Mouse (Mus musculus) olfactory bulb, adult 2 months (tissue): Measurements from ENCODE around the gene Naa60.

Experiments
- CTCF ChIP-seq: fragments of 200-500 bp; IDR thresholded peaks from 2 replicates; pipeline ENCODE4 v1.5.1; 2012; ENCODE audit warnings: low read depth, mild to moderate bottlenecking, low read length, moderate library complexity; ENCODE audit not compliant: insufficient read depth
- POLR2A ChIP-seq: fragments of 200-500 bp; IDR thresholded peaks from 2 replicates; pipeline ENCODE4 v1.6.1; 2012; ENCODE audit warnings: mild to moderate bottlenecking, low read depth, low read length, moderate library complexity; ENCODE audit not compliant: insufficient read depth

DNA sequence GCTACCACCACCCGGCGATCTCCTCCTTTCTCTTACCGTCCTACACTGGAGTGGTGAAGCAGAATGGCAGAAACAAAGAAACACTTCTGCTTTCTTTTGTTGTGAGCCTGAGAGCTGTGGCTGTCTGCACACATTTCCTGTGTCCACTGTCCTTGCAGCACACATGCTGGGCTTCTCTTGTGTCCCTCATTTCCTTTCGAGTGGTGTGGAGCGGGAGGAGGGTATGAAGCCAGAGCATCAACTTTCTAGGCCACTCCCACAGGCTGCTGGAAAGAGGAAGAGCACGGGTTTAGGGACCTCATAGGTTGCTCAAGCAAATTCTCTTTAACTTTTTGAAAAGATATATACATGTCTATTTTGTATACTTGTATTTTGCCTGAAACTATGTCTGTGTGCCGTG lies 57.0 kb downstream of the Naa60 start:
- TF ChIP-seq CTCF (no peak), POLR2A (no peak)
